Mouse (Mus musculus): ENCODE results near the gene Txn2.

The Txn2 gene

DNA sequence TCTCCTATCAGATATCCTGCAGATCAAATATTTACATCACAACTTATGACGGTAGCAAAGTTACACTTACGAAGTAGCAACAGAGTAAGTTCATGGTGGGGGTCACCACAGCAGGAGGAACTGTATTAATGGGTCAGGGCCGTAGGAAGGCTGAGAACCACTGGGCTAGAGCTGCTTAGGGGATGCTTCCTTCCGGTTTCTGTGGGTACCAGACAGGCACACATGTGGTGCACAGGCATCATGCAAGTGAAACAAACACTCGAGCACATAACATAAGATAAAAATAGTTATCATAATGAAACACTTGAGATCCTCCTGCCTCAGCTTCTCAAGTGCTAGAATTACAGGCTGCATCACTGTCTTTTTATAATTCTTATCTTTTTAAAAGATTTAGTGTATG, 48.1 kb downstream of the Txn2 start:
- DNase-seq (ENCODE audit: low read depth, low spot score): no peak

- no peak for DNase-seq (ENCODE audit: low read depth, low spot score)
Measured at GRCm38 (mm10) chr15:77879756-77880155, 49.0 kb downstream of the Txn2 start.

DNA sequence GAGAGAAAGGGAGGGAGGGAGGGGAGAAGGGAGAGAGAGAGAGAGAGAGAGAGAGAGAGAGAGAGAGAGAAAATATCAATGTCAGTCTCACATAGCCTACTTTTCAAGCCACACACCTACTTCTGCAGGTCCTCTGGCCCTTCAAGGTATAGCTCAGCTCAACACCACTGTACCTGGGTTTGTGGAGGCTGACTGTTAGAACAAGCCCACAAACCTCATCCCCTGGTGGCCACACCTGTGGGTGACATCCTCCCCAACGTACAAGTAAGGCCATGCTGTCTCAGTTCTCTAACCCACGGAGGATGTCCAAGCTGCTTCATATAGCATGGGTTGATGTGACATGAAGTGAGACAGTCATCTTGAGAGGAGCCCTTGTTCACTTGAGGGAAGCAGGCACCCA, 51.6 kb downstream of the Txn2 start:
- DNase-seq (ENCODE audit: low read depth, low spot score): no peak

DNA sequence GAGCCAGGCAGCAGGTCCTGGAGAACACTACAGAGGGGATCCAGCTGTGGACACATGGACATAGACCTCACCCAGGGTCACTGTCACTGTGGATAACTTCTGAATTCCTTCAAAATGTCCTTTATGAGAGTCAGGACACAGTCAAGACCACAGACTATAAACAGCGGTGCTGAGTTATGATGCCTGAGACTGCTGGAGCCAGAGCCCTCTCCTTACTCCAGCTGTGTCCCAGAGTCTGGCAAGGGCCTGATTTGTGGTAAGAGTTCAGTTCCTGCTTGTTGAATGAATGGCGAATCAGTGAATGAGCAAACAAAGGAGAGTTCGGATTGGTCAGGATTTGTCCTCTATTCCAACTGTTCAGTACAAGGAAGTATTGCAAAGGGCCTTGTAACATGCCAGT, 52.1 kb downstream of the Txn2 start:
- no peak for DNase-seq (ENCODE audit: low read depth, low spot score)

GRCm38 (mm10) chr15:77875953-77876352, 52.9 kb downstream of the Txn2 start:
- no peak for DNase-seq (ENCODE audit: low read depth, low spot score)

DNA sequence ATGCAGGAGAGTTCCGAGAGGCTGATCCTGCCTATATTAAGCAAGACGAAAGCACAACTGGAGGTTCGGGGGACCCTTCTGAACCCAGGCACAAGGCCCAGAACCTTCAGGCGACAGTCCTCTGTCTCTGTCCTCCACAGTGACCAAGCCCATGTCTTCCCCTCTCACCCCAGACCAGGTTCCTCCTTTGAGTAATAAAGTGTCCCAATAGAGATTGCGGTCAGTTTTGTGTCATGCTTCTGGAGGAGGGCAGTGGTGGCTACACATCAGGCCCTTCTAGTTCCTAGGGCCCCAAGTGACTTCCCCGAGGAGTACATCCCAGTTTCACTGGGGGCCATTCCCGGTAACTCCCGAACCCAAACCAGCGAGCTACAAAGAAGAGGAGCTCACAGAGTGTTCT, 54.0 kb downstream of the Txn2 start:
- DNase-seq (ENCODE audit: low read depth, low spot score): no peak

- DNase-seq (ENCODE audit: low read depth, low spot score): no peak
Measured at GRCm38 (mm10) chr15:77874310-77874709, 54.5 kb downstream of the Txn2 start.

- DNase-seq (ENCODE audit: low read depth, low spot score): peak; percentile 79
Measured at GRCm38 (mm10) chr15:77873564-77873963, 55.2 kb downstream of the Txn2 start.

DNA sequence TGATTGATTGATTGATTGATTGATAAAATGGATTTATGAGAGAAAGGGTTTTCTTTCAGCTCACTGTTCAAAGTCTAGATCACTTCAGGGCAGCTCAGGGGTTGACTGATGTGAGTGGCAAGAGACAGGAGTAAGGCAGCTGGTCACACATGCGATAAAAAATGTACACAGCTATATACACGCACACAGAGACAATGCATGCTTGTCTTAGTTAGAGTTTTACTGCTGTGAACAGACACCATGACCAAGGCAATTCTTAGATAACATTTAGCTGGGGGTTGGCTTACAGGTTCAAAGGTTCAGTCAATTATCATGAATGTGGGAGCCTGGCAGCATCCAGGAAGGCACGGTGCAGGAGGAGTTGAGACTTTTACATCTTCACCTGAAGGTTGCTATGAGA, 55.8 kb downstream of the Txn2 start:
- DNase-seq (ENCODE audit: low read depth, low spot score): no peak

DNA sequence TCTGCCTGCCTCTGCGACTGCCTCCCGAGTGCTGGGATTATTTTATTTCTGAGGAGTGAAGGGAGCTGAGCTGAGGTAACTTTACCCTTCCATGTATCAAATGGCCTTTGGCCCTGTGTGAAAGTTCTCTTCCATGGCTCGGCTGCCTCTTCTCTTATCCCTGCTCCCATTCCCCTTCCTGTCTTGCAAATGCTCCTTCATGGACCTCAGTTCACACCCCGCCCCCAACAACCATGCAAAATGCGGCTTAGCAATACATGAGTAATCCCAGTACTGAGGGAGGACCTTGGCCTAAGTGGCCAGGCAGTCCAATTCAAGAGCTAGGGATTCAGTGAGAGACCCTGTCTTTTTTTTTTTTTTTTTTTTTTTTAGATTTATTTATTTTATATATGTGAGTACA, 60.5 kb downstream of the Txn2 start:
- DNase-seq (ENCODE audit: low read depth, low spot score): peak; percentile 59

- DNase-seq (ENCODE audit: low read depth, low spot score): peak; percentile 90
Measured at GRCm38 (mm10) chr15:77867231-77867968, 61.4 kb downstream of the Txn2 start.

DNA sequence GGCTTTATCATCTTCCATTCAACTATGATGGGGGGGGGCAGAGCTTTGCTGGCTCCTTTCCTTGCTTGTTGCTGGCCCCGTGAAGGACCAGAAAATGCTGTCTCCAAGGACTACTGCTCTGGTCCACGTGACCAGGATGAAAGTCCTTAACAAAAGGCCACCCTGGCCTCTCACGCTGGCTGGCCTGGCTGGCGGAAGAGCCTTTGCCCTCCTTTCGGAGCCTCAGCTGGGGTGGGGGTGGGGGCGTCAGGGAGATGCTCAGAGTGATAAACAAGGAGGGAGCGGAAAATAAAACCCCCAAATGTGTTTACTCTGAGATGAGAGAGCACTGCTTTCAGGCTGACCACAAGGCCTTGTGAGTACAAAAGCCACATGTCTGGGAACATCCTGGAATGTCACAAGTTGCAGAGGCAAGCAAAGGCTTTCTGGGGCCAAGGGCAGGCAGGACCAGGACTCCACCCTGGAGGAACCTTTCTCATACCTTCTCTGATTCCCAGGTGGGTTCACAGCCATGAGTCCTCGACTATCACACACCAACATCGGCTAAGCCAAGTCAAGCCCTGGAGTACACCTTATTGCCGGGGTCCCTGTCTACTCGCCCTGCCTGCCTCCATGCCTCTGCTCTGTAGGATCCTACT, 62.1 kb downstream of the Txn2 start:
- peak; percentile 86 for DNase-seq (ENCODE audit: low read depth, low spot score)

Data from R1 (cell line).